Mouse (Mus musculus) cortical plate, adult 2 months (tissue): ENCODE data around the gene Fscn1. TPM values are rescaled to one million over a fixed set of nuclear protein-coding genes. Genes with fewer than 3 reads are reported as not detected.
A peak's percentile ranks its signal among the peaks of the same experiment; 100 is the strongest.

Experiments used
- H3K27ac ChIP-seq: fragments of 200-500 bp; 2 replicates; pipeline ENCODE4 v1.5.1; 2012; ENCODE audit warnings: low read length, control low read depth, inconsistent platforms; ENCODE audit not compliant: insufficient read depth
- H3K4me1 ChIP-seq: fragments of 200-500 bp; 2 replicates; pipeline ENCODE4 v1.6.1; 2011; ENCODE audit warnings: low read length; ENCODE audit not compliant: control insufficient read depth, insufficient read depth
- H3K4me3 ChIP-seq: fragments of 200-500 bp; 2 replicates; pipeline ENCODE4 v1.5.1; 2011; ENCODE audit warnings: mild to moderate bottlenecking, low read length, control low read depth; ENCODE audit not compliant: insufficient read depth
- CTCF ChIP-seq: fragments of 200-500 bp; IDR thresholded peaks from 2 replicates; pipeline ENCODE4 v1.5.1; 2011; ENCODE audit warnings: mild to moderate bottlenecking, control low read depth, low read length; ENCODE audit not compliant: insufficient read depth; ENCODE audit errors: extremely low read depth
- POLR2A ChIP-seq: fragments of 200-500 bp; IDR thresholded peaks from 2 replicates; pipeline ENCODE4 v1.6.1; 2011; ENCODE audit warnings: mild to moderate bottlenecking, low read length, control low read depth; ENCODE audit not compliant: insufficient read depth; ENCODE audit errors: extremely low read depth
- polyA plus RNA-seq: library from polyadenylated mRNA; depleted of rRNA; stranded (reverse); fragments of >200 nt; gene quantifications from 2 replicates; pipeline ENCODE4 v1.2.3, GENCODE M21; 2012; rRNA removed

Gene Fscn1
- polyA plus RNA-seq = 260 and 267 TPM in 2 replicates

DNA sequence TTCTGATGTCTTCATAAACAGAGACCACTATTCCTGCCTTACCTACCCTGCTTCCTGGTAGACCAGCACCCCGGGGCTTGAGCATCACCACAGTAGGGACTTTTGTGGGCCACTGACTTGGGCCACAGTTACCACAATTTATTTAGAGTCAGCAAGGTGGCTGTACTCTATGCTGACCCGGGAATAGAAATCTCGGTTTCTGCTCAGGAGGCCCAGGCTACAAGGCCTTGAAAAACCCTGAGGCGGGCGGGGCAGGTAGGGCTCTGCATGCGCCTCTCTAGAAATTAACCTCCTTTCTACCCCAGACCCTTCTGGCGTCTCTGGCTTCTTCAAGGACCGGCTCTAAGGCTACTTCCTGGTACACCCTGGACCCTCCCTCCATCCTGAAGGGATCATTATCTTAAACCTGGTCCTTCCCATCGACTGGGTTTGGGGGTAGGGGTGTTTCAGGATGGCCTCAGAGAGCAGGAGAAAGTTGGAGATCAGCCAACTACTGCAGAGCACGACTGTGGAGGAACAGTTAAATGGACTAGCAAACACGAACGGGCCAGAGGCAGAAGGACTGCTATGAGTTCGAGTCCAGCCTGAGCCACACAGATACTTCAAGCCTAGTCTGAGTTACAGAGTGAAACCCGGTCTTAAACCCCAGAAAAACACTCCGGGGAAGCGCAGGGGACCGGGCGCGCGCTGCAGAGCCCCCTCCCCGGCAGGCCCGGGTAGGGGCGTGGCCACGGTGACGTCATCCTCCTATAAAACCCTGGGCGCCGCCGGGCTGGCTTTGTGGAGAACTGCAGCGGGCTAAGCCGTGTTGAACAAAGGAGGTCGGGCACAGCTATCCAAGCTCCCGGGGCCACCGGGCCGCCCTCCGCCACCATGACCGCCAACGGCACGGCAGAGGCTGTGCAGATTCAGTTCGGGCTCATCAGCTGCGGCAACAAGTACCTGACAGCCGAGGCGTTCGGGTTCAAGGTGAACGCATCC is at the start of gene Fscn1:
Fscn1 (plus strand) TSS at position 768 of the 981 bp plus-strand sequence.
- peak within 1 kb of the TSS; percentile 96 for H3K4me3 ChIP-seq
- peak within 1 kb of the TSS; percentile 81 for H3K27ac ChIP-seq
- H3K4me1 ChIP-seq = peaks cover 2% of the 10 kb centered on the region; the same call in 1 of the 2 replicates
- no peak for TF ChIP-seq CTCF
- peak; percentile 97 for TF ChIP-seq POLR2A

GRCm38 (mm10) chr5:142911629-142912028 is 48.5 kb upstream of the Fscn1 start:
- H3K27ac ChIP-seq = no peak overlapping the region
- TF ChIP-seq POLR2A = no peak
- TF ChIP-seq CTCF = no peak
- peaks cover 3% of the 10 kb centered on the region; the same call in 1 of the 2 replicates for H3K4me1 ChIP-seq
- H3K4me3 ChIP-seq = no peak overlapping the region

- Histone ChIP-seq H3K4me1 (peaks cover 3% of the 10 kb centered on the region; the same call in 1 of the 2 replicates), H3K27ac (no peak overlapping the region), H3K4me3 (no peak overlapping the region)
- TF ChIP-seq POLR2A (no peak), CTCF (no peak)
These were observed 47.8 kb upstream of the Fscn1 start for GRCm38 (mm10) chr5:142912320-142912719.

GRCm38 (mm10) chr5:142912739-142913138 is 47.4 kb upstream of the Fscn1 start:
- no peak overlapping the region for H3K4me3 ChIP-seq
- no peak for TF ChIP-seq POLR2A
- no peak for TF ChIP-seq CTCF
- H3K4me1 ChIP-seq = peaks cover under 1% of the 10 kb centered on the region; the same call in 1 of the 2 replicates
- H3K27ac ChIP-seq = no peak overlapping the region

DNA sequence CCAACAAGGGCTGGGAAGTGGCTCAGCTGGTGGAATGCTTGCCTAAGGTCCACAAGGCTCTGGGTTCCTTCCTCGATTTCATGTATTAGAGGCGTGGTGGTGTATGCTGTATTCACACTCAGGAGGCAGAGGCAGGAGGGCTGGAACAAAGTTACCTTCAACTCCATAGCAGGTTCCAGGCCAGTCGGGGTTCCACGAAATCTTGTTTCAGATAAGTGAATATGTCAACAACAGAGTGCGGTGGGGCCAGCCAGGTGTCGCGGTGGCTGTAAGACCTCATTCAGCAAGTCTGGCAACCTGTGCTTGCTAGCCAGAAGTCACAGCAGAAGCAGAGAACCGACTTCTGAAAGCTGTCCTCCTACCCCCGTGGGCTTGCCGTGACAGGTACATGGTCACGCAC is 44.9 kb upstream of the Fscn1 start:
- H3K27ac ChIP-seq = no peak overlapping the region
- no peak overlapping the region for H3K4me3 ChIP-seq
- no peak for TF ChIP-seq CTCF
- TF ChIP-seq POLR2A = no peak
- H3K4me1 ChIP-seq = no peaks in the 10 kb centered on the region

DNA sequence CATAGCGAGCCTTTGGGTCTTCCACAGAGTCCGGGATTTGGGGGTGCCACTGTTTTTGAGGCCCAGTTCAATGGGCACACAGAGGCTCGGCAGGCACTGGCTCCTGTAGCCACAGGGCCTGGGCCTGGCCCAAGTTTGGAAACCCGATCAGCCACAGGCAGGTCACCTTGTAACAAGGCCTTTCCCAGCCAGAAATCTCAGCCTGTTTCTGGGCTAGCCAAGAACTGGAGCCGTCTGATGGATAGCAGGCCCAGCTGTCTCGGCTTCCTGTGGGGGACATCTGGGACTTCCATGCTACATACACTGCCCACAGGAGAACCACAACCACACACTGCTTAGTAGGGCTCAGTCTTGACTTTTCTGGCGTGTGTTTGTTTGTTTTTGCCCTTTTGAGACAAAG is 43.5 kb upstream of the Fscn1 start:
- Histone ChIP-seq H3K4me1 (no peaks in the 10 kb centered on the region), H3K4me3 (no peak overlapping the region), H3K27ac (no peak overlapping the region)
- no peak for TF ChIP-seq CTCF
- no peak for TF ChIP-seq POLR2A

GRCm38 (mm10) chr5:142917402-142917801 is 42.7 kb upstream of the Fscn1 start:
- no peak for TF ChIP-seq CTCF
- no peak for TF ChIP-seq POLR2A
- no peaks in the 10 kb centered on the region for H3K4me1 ChIP-seq
- H3K4me3 ChIP-seq = no peak overlapping the region
- H3K27ac ChIP-seq = no peak overlapping the region

GRCm38 (mm10) chr5:142920311-142921073 is 39.7 kb upstream of the Fscn1 start:
- H3K4me3 ChIP-seq = no peak overlapping the region
- no peak for TF ChIP-seq POLR2A
- no peak overlapping the region for H3K27ac ChIP-seq
- H3K4me1 ChIP-seq = no peaks in the 10 kb centered on the region

DNA sequence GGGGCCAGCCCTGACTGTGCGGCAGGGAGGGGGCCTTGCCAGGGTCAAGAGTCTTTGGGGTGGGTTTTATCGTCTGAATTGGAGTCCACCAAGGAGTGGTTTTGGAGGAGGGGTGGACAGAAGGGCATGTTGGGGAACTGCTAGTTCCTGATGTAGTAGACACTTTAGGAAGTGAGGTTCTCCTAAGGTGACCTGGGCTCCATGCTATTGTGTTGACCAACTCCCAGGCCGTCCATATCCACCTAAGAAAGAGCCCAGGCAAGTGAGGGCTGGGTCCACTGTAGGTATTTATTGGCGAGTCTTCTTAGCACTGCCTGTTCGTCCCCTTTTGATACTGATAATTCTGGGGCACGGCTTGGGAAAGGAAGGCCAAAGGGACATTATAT is 39.1 kb upstream of the Fscn1 start:
- no peak for TF ChIP-seq POLR2A
- TF ChIP-seq CTCF = no peak
- no peak overlapping the region for H3K27ac ChIP-seq
- H3K4me3 ChIP-seq = no peak overlapping the region
- no peaks in the 10 kb centered on the region for H3K4me1 ChIP-seq
